Mouse (Mus musculus): ENCODE data around the gene Mpz. TPM values are rescaled to one million over a fixed set of nuclear protein-coding genes. Genes with fewer than 3 reads are reported as not detected.
"Not testable (repeated sequence)": the region's sequence is repeated elsewhere in the genome, so short reads cannot be mapped to it uniquely, and the experiment has no call there.

Gene Mpz
- polyA plus RNA-seq, 1 experiment from 2014 or later = 1.1 TPM

- H3K27me3 ChIP-seq (replicated peaks); H3K9me3 ChIP-seq; H3K4me1 ChIP-seq (replicated peaks); H3K4me2 ChIP-seq (replicated peaks); H3K9ac ChIP-seq; H3K4me3 ChIP-seq (replicated peaks); H3K27ac ChIP-seq; ATAC-seq: not testable (repeated sequence)
- H3K36me3 ChIP-seq = peaks cover 20% of the 10 kb centered on the region
- 90% methylated on average over 8 of the region's 8 CpGs for WGBS
Measured at GRCm38 (mm10) chr1:171137486-171138155, 12.9 kb upstream of the Mpz start.

GRCm38 (mm10) chr1:171142981-171143380 is 7.5 kb upstream of the Mpz start:
- H3K4me3 ChIP-seq (replicated peaks); ATAC-seq; H3K9me3 ChIP-seq; H3K36me3 ChIP-seq; H3K27me3 ChIP-seq (replicated peaks); H3K4me2 ChIP-seq (replicated peaks); H3K4me1 ChIP-seq (replicated peaks); H3K27ac ChIP-seq; H3K9ac ChIP-seq: not testable (repeated sequence)
- WGBS = 77% methylated on average over 11 of the region's 11 CpGs

- H3K4me1 ChIP-seq (replicated peaks) = peaks cover 5% of the 10 kb centered on the region; the same call in 1 of the 2 replicates
- ATAC-seq = peak; percentile 48
- H3K27ac ChIP-seq = no peak overlapping the region
- 8% methylated on average over 18 of the region's 18 CpGs for WGBS
- H3K27me3 ChIP-seq (replicated peaks) = 0 out of 2 replicates have a peak, but pooled peaks cover 4% of the 10 kb centered on the region
- no peaks in the 10 kb centered on the region for H3K36me3 ChIP-seq
- H3K9me3 ChIP-seq = no peaks in the 10 kb centered on the region
- peak overlapping the region; percentile 88 for H3K9ac ChIP-seq
- H3K4me3 ChIP-seq (replicated peaks) = peak overlapping the region; percentile 71
- H3K4me2 ChIP-seq (replicated peaks) = peak overlapping the region; percentile 70
Measured at GRCm38 (mm10) chr1:171150838-171151391, 404 bp downstream of the Mpz start.

GRCm38 (mm10) chr1:171151966-171152365 is 1.5 kb downstream of the Mpz start:
- H3K27me3 ChIP-seq (replicated peaks) = 0 out of 2 replicates have a peak, but pooled peaks cover 4% of the 10 kb centered on the region

GRCm38 (mm10) chr1:171156644-171157043 is 6.1 kb downstream of the Mpz start:
- WGBS = 68% methylated on average over 3 of the region's 3 CpGs
- Histone ChIP-seq H3K9me3 (no peaks in the 10 kb centered on the region), H3K4me3 (replicated peaks) (no peak overlapping the region), H3K4me2 (replicated peaks) (no peak overlapping the region), H3K27me3 (replicated peaks) (0 out of 2 replicates have a peak, but pooled peaks cover 4% of the 10 kb centered on the region), H3K36me3 (no peaks in the 10 kb centered on the region), H3K4me1 (replicated peaks) (peaks cover 8% of the 10 kb centered on the region; the same call in 1 of the 2 replicates), H3K9ac (no peak overlapping the region), H3K27ac (no peak overlapping the region)
- no peak for ATAC-seq

More at GRCm38 (mm10) chr1:171151966-171152365, 1.5 kb downstream of the Mpz start:
- WGBS = 81% methylated on average over 4 of the region's 4 CpGs
- Histone ChIP-seq H3K27ac (no peak overlapping the region), H3K9me3 (no peaks in the 10 kb centered on the region), H3K36me3 (no peaks in the 10 kb centered on the region), H3K4me1 (replicated peaks) (peaks cover 5% of the 10 kb centered on the region; the same call in 1 of the 2 replicates), H3K4me3 (replicated peaks) (no peak overlapping the region), H3K9ac (no peak overlapping the region), H3K4me2 (replicated peaks) (no peak overlapping the region)
- no peak for ATAC-seq

GRCm38 (mm10) chr1:171157965-171158364 is 7.5 kb downstream of the Mpz start:
- H3K27ac ChIP-seq = no peak overlapping the region
- H3K4me1 ChIP-seq (replicated peaks) = peaks cover 8% of the 10 kb centered on the region; the same call in 1 of the 2 replicates
- ATAC-seq = no peak
- H3K9ac ChIP-seq = no peak overlapping the region
- H3K4me2 ChIP-seq (replicated peaks) = no peak overlapping the region
- 0 out of 2 replicates have a peak, but pooled peaks cover 4% of the 10 kb centered on the region for H3K27me3 ChIP-seq (replicated peaks)
- no peaks in the 10 kb centered on the region for H3K36me3 ChIP-seq
- no peaks in the 10 kb centered on the region for H3K9me3 ChIP-seq
- H3K4me3 ChIP-seq (replicated peaks) = no peak overlapping the region

- Histone ChIP-seq H3K9ac (no peak overlapping the region), H3K27ac (no peak overlapping the region), H3K9me3 (no peaks in the 10 kb centered on the region), H3K4me3 (replicated peaks) (peak overlapping the region; percentile 29), H3K36me3 (no peaks in the 10 kb centered on the region), H3K4me1 (replicated peaks) (peaks cover 8% of the 10 kb centered on the region; the same call in 1 of the 2 replicates), H3K27me3 (replicated peaks) (0 out of 2 replicates have a peak, but pooled peaks cover 4% of the 10 kb centered on the region), H3K4me2 (replicated peaks) (peak overlapping the region; percentile 58)
- 6% methylated on average over 15 of the region's 15 CpGs for WGBS
- peak; percentile 81 for ATAC-seq
Measured at GRCm38 (mm10) chr1:171159485-171159975, 9.0 kb downstream of the Mpz start.

- WGBS = 80% methylated on average over 3 of the region's 3 CpGs
- Histone ChIP-seq H3K27me3 (replicated peaks) (no peaks in the 10 kb centered on the region), H3K4me3 (replicated peaks) (no peak overlapping the region), H3K4me1 (replicated peaks) (peaks cover 8% of the 10 kb centered on the region; the same call in 1 of the 2 replicates), H3K9me3 (no peaks in the 10 kb centered on the region), H3K36me3 (no peaks in the 10 kb centered on the region), H3K9ac (no peak overlapping the region), H3K4me2 (replicated peaks) (no peak overlapping the region), H3K27ac (no peak overlapping the region)
- ATAC-seq = no peak
Measured at GRCm38 (mm10) chr1:171162526-171162925, 12.0 kb downstream of the Mpz start.

GRCm38 (mm10) chr1:171164258-171164657 is 13.7 kb downstream of the Mpz start:
- ATAC-seq = no peak
- Histone ChIP-seq H3K9me3 (no peaks in the 10 kb centered on the region), H3K36me3 (no peaks in the 10 kb centered on the region), H3K4me3 (replicated peaks) (no peak overlapping the region), H3K9ac (no peak overlapping the region), H3K27me3 (replicated peaks) (no peaks in the 10 kb centered on the region), H3K4me2 (replicated peaks) (no peak overlapping the region), H3K4me1 (replicated peaks) (peaks cover 8% of the 10 kb centered on the region; the same call in 1 of the 2 replicates), H3K27ac (no peak overlapping the region)
- WGBS = 44% methylated on average over 3 of the region's 3 CpGs

GRCm38 (mm10) chr1:171165629-171166345 is 15.3 kb downstream of the Mpz start:
- peak; percentile 44; the same call in 1 of the 2 replicates for ATAC-seq
- Histone ChIP-seq H3K4me2 (replicated peaks) (no peak overlapping the region), H3K27me3 (replicated peaks) (no peaks in the 10 kb centered on the region), H3K9ac (no peak overlapping the region), H3K27ac (no peak overlapping the region), H3K4me3 (replicated peaks) (no peak overlapping the region), H3K9me3 (no peaks in the 10 kb centered on the region), H3K4me1 (replicated peaks) (no peaks in the 10 kb centered on the region), H3K36me3 (no peaks in the 10 kb centered on the region)
- 44% methylated on average over 5 of the region's 5 CpGs for WGBS

- no peak for ATAC-seq
- WGBS = 88% methylated on average over 12 of the region's 12 CpGs
- Histone ChIP-seq H3K36me3 (no peaks in the 10 kb centered on the region), H3K27me3 (replicated peaks) (no peaks in the 10 kb centered on the region), H3K9ac (no peak overlapping the region), H3K27ac (no peak overlapping the region), H3K9me3 (no peaks in the 10 kb centered on the region), H3K4me1 (replicated peaks) (no peaks in the 10 kb centered on the region), H3K4me2 (replicated peaks) (no peak overlapping the region), H3K4me3 (replicated peaks) (no peak overlapping the region)
Measured at GRCm38 (mm10) chr1:171168906-171169305, 18.4 kb downstream of the Mpz start.

GRCm38 (mm10) chr1:171169913-171170312 is 19.4 kb downstream of the Mpz start:
- no peaks in the 10 kb centered on the region for H3K27me3 ChIP-seq (replicated peaks)
- no peaks in the 10 kb centered on the region for H3K9me3 ChIP-seq
- no peaks in the 10 kb centered on the region for H3K4me1 ChIP-seq (replicated peaks)
- ATAC-seq = peak; percentile 57
- 23% methylated on average over 3 of the region's 3 CpGs for WGBS
- 0 out of 2 replicates have a peak overlapping the region, but pooled peaks have one; percentile 10 for H3K27ac ChIP-seq
- H3K36me3 ChIP-seq = no peaks in the 10 kb centered on the region
- no peak overlapping the region for H3K4me3 ChIP-seq (replicated peaks)
- H3K4me2 ChIP-seq (replicated peaks) = no peak overlapping the region
- no peak overlapping the region for H3K9ac ChIP-seq
